Mouse (Mus musculus) CH12.LX (cell line): ENCODE measurements around the gene Enah. TPM values are rescaled to one million over a fixed set of nuclear protein-coding genes. Genes with fewer than 3 reads are reported as not detected.

Source experiments
- DNase-seq: peaks from one replicate; pipeline ENCODE4 v3.0.0-alpha.2; 2013; ENCODE audit errors: extremely low read depth
- H3K27ac ChIP-seq: 2 replicates; pipeline ENCODE4 v1.5.1; 2012; ENCODE audit warnings: low read depth, mild to moderate bottlenecking, control low read depth, moderate library complexity; ENCODE audit not compliant: insufficient read depth
- H3K27me3 ChIP-seq: replicated peaks from 2 replicates; pipeline ENCODE3; 2012; ENCODE audit warnings: inconsistent platforms
- H3K36me3 ChIP-seq, 2 experiments: replicated peaks in 1 of 2; 2 replicates each; pipeline versions ENCODE3 to v1.6.1; 2012; ENCODE audit warnings: inconsistent platforms in 1 of 2, low read length in 1 of 2, mild to moderate bottlenecking in 1 of 2, mixed read lengths in 1 of 2, moderate library complexity in 1 of 2; ENCODE audit not compliant: control insufficient read depth in 1 of 2, insufficient read depth in 1 of 2
- H3K4me1 ChIP-seq, 2 experiments: 2 replicates each; pipeline ENCODE4 v1.6.1; 2012; ENCODE audit warnings: inconsistent platforms in 1 of 2, moderate library complexity in 1 of 2; ENCODE audit not compliant: insufficient read depth in 2 of 2, control insufficient read depth in 1 of 2
- H3K4me2 ChIP-seq: 2 replicates; pipeline ENCODE4 v1.6.1; 2012; ENCODE audit warnings: low read depth, mild to moderate bottlenecking, control low read depth; ENCODE audit not compliant: poor library complexity, insufficient read depth, severe bottlenecking
- H3K4me3 ChIP-seq, 3 experiments: fragments of 150-350 bp in 1 of 3; sonication (generic) in 1 of 3; replicated peaks in 1 of 3; 2 replicates each; pipeline versions ENCODE3 to v1.5.1; 2011 to 2012; ENCODE audit warnings: low read depth in 2 of 3, low read length in 2 of 3, mild to moderate bottlenecking in 2 of 3, moderate library complexity in 2 of 3, control low read depth in 1 of 3, improper control_type of control experiment in 1 of 3, inconsistent platforms in 1 of 3, mixed read lengths in 1 of 3; ENCODE audit not compliant: poor library complexity in 1 of 3
- H3K79me2 ChIP-seq: replicated peaks from 2 replicates; pipeline ENCODE4 v1.6.1; 2012; ENCODE audit warnings: mild to moderate bottlenecking, moderate library complexity; ENCODE audit not compliant: control insufficient read depth, poor library complexity, insufficient read depth, severe bottlenecking; ENCODE audit errors: extremely low read depth
- H3K9ac ChIP-seq: 2 replicates; pipeline ENCODE4 v1.6.1; 2012; ENCODE audit warnings: low read depth, mild to moderate bottlenecking, control low read depth, moderate library complexity; ENCODE audit not compliant: insufficient read depth
- H3K9me3 ChIP-seq: replicated peaks from 2 replicates; pipeline ENCODE3; 2012; ENCODE audit warnings: low read length, inconsistent platforms, mixed read lengths
- CHD1 ChIP-seq: IDR thresholded peaks from 2 replicates; pipeline ENCODE4 v1.6.1; 2012; ENCODE audit warnings: low read depth, low read length, improper control_type of control experiment, inconsistent platforms
- CHD2 ChIP-seq: IDR thresholded peaks from 2 replicates; pipeline ENCODE4 v1.6.1; 2011; ENCODE audit warnings: low read length, improper control_type of control experiment
- E2F4 ChIP-seq: IDR thresholded peaks from 2 replicates; pipeline ENCODE4 v1.6.1; 2011; ENCODE audit warnings: low read depth, low read length, improper control_type of control experiment; ENCODE audit not compliant: insufficient replicate concordance
- ELF1 ChIP-seq: IDR thresholded peaks from 2 replicates; pipeline ENCODE4 v1.6.1; 2014; ENCODE audit warnings: low read depth, mild to moderate bottlenecking, inconsistent platforms, low read length, improper control_type of control experiment
- GABPA ChIP-seq: IDR thresholded peaks from 2 replicates; pipeline ENCODE4 v1.6.1; 2012; ENCODE audit warnings: low read depth, low read length, improper control_type of control experiment, inconsistent platforms; ENCODE audit not compliant: insufficient replicate concordance
- MAFK ChIP-seq: IDR thresholded peaks from 2 replicates; pipeline ENCODE4 v1.6.1; 2011; ENCODE audit warnings: low read length, improper control_type of control experiment; ENCODE audit not compliant: insufficient replicate concordance
- MAX ChIP-seq: IDR thresholded peaks from 2 replicates; pipeline ENCODE4 v1.6.1; 2011; ENCODE audit warnings: low read length, improper control_type of control experiment
- MAZ ChIP-seq: IDR thresholded peaks from 2 replicates; pipeline ENCODE4 v1.6.1; 2012; ENCODE audit warnings: low read depth, mild to moderate bottlenecking, inconsistent platforms, low read length, improper control_type of control experiment, moderate library complexity
- MEF2A ChIP-seq: IDR thresholded peaks from 2 replicates; pipeline ENCODE4 v1.6.1; 2014; ENCODE audit warnings: low read depth, mild to moderate bottlenecking, inconsistent platforms, low read length, improper control_type of control experiment, borderline replicate concordance
- NELFE ChIP-seq: IDR thresholded peaks from 2 replicates; pipeline ENCODE4 v1.6.1; 2011; ENCODE audit warnings: low read depth, low read length, improper control_type of control experiment
- NRF1 ChIP-seq: IDR thresholded peaks from 2 replicates; pipeline ENCODE4 v1.6.1; 2014; ENCODE audit warnings: low read depth, mild to moderate bottlenecking, inconsistent platforms, low read length, improper control_type of control experiment, moderate library complexity
- POLR2A ChIP-seq: IDR thresholded peaks from 2 replicates; pipeline ENCODE4 v1.6.1; 2011; ENCODE audit warnings: low read depth, mild to moderate bottlenecking, improper control_type of control experiment, low read length
- SIN3A ChIP-seq: IDR thresholded peaks from 2 replicates; pipeline ENCODE4 v1.6.1; 2012; ENCODE audit warnings: low read length, improper control_type of control experiment, inconsistent platforms
- TCF12 ChIP-seq: IDR thresholded peaks from 2 replicates; pipeline ENCODE4 v1.6.1; 2014; ENCODE audit warnings: low read depth, mild to moderate bottlenecking, inconsistent platforms, low read length, improper control_type of control experiment
- UBTF ChIP-seq: IDR thresholded peaks from 2 replicates; pipeline ENCODE4 v1.6.1; 2012; ENCODE audit warnings: low read depth, mild to moderate bottlenecking, inconsistent platforms, low read length, improper control_type of control experiment, moderate library complexity
- USF2 ChIP-seq: conservative IDR thresholded peaks from 2 replicates; pipeline ENCODE4 v1.6.1; 2011; ENCODE audit warnings: low read depth, low read length, improper control_type of control experiment
- ZMIZ1 ChIP-seq: IDR thresholded peaks from 2 replicates; pipeline ENCODE4 v1.6.1; 2012; ENCODE audit warnings: low read depth, mild to moderate bottlenecking, inconsistent platforms, low read length, improper control_type of control experiment
- dilution Hi-C: fragments of 300-500 bp; cut with MboI; formaldehyde crosslinking; loops from 2 replicates; pipeline ENCODE4 v1.14.3; 2020; ENCODE audit warnings: low sequenced_read_pairs; ENCODE audit not compliant: extremely low pct_unique_long_range_greater_than_20kb, extremely low pct_ligation_motif_present
- in situ Hi-C: fragments of 300-500 bp; cut with MboI; formaldehyde crosslinking; loops from 3 replicates; pipeline ENCODE4 v1.14.3; 2019; ENCODE audit warnings: low sequenced_read_pairs, low pct_ligation_motif_present, low pct_unique_long_range_greater_than_20kb, mixed read lengths
- polyA plus RNA-seq: library from polyadenylated mRNA; unstranded; fragments of >175 nt; gene quantifications from 2 replicates; pipeline ENCODE4 v1.2.1, GENCODE M21; 2012; ENCODE audit warnings: low read depth; ENCODE audit not compliant: insufficient read length
- total RNA-seq, 2 experiments: library from RNA; depleted of rRNA; stranded (reverse); fragments of 300-350 nt in 1 of 2; fragments of >200 nt in 1 of 2; gene quantifications; 2 replicates each; pipeline ENCODE4 v1.2.3; 2012 to 2014

Enah gene
- total and polyA plus RNA-seq, 3 experiments, result 45.3 to 75.3 (median 72.6) TPM

- TF ChIP-seq E2F4 (no peak), ELF1 (no peak), SIN3A (no peak), MAX (no peak), POLR2A (no peak), MAZ (no peak), TCF12 (no peak), GABPA (no peak)
Observed at GRCm38 (mm10) chr1:181948191-181948590, 71.6 kb downstream of the Enah start.

DNA sequence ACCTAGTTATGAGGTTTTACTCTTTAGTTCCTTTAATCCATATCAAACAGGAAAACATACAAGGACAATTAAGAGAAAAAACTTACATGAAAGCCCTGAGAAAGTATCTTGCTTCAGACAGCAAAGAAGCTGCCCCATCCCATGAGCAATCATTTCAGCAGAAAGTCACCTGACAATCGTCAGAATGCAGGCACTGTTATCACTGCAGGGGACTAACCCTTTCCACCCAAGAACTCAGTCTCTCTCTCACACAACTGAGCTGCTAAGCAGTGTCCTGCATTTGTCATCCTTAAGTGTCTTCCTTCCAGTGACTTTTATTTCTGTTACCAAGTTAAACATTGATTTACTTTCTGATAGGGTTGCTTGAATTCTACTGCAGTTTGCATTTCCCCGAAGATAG is 82.7 kb downstream of the Enah start:
- H3K4me1 ChIP-seq, result peaks cover 0 to 7% of the 10 kb centered on the region in 2 experiments; a peak in 2 of 4 replicates
- dilution Hi-C loops, result no loop called here

More at GRCm38 (mm10) chr1:181948191-181948590, 71.6 kb downstream of the Enah start:
- Histone ChIP-seq H3K9me3 (no peaks in the 10 kb centered on the region), H3K36me3 (peaks cover 6 to 17% of the 10 kb centered on the region in 2 experiments), H3K9ac (no peak overlapping the region), H3K27me3 (no peaks in the 10 kb centered on the region), H3K79me2 (peaks cover 4% of the 10 kb centered on the region), H3K4me2 (no peak overlapping the region), H3K4me3 (no peak overlapping the region), H3K27ac (no peak overlapping the region), H3K4me1 (peaks cover 10 to 34% of the 10 kb centered on the region in 2 experiments)
- dilution Hi-C loops, result no loop called here
- in situ Hi-C loops, result no loop called here
- no peak for DNase-seq

GRCm38 (mm10) chr1:181928388-181928787 is 91.4 kb downstream of the Enah start:
- TF ChIP-seq MEF2A (no peak), NELFE (no peak), POLR2A (no peak), CHD2 (no peak), NRF1 (no peak), USF2 (no peak), CHD1 (no peak)
- no peak for DNase-seq
- no peaks in the 10 kb centered on the region for H3K27me3 ChIP-seq
- in situ Hi-C loops, result no loop called here
- H3K9me3 ChIP-seq, result no peaks in the 10 kb centered on the region
- dilution Hi-C loops, result no loop called here
- no peak overlapping the region for H3K9ac ChIP-seq
- H3K4me1 ChIP-seq, result peaks cover 5% of the 10 kb centered on the region in 2 experiments
- H3K79me2 ChIP-seq, result no peaks in the 10 kb centered on the region
- H3K4me3 ChIP-seq, result no peak overlapping the region
- no peak overlapping the region for H3K27ac ChIP-seq
- H3K4me2 ChIP-seq, result no peak overlapping the region
- peaks cover 21 to 25% of the 10 kb centered on the region in 2 experiments for H3K36me3 ChIP-seq

More for the DNA sequence above, 82.7 kb downstream of the Enah start:
- TF ChIP-seq MAFK, result no peak
- no peak for TF ChIP-seq UBTF
- no peak for TF ChIP-seq ZMIZ1
- TF ChIP-seq, all 38 proteins: peak for 0
- Histone ChIP-seq H3K79me2 (0 out of 2 replicates have a peak, but pooled peaks cover 4% of the 10 kb centered on the region), H3K9me3 (no peaks in the 10 kb centered on the region), H3K9ac (no peak overlapping the region), H3K36me3 (peaks cover 6 to 16% of the 10 kb centered on the region in 2 experiments), H3K27me3 (no peaks in the 10 kb centered on the region), H3K4me3 (no peak overlapping the region), H3K4me2 (no peak overlapping the region), H3K27ac (no peak overlapping the region)
- DNase-seq, result no peak
- in situ Hi-C loops, result no loop called here
